Mouse (Mus musculus) cerebellum, adult 2 months (tissue): ENCODE data around the gene Agmo. TPM values are rescaled to one million over a fixed set of nuclear protein-coding genes. Genes with fewer than 3 reads are reported as not detected.
A peak's percentile ranks its signal among the peaks of the same experiment; 100 is the strongest.

Source experiments
- DNase-seq, 2 experiments: peaks; one replicate each; pipeline ENCODE4 v3.0.0; 2021
- H3K27ac ChIP-seq: fragments of 200-500 bp; 2 replicates; pipeline ENCODE4 v1.5.1; 2012; ENCODE audit warnings: low read length, control low read depth, inconsistent platforms; ENCODE audit not compliant: insufficient read depth
- H3K27me3 ChIP-seq: fragments of 200-500 bp; 2 replicates; pipeline ENCODE4 v1.6.1; 2012; ENCODE audit warnings: inconsistent platforms, mild to moderate bottlenecking, low read length, moderate library complexity; ENCODE audit not compliant: control insufficient read depth, insufficient read depth
- H3K4me1 ChIP-seq: fragments of 200-500 bp; 2 replicates; pipeline ENCODE4 v1.6.1; 2011; ENCODE audit warnings: low read length; ENCODE audit not compliant: control insufficient read depth, insufficient read depth
- H3K4me3 ChIP-seq: fragments of 200-500 bp; replicated peaks from 2 replicates; pipeline ENCODE3; 2011; ENCODE audit warnings: mild to moderate bottlenecking, low read depth, low read length, control low read depth; ENCODE audit not compliant: insufficient read depth
- CTCF ChIP-seq: fragments of 200-500 bp; IDR thresholded peaks from 2 replicates; pipeline ENCODE4 v1.5.1; 2011; ENCODE audit warnings: low read depth, mild to moderate bottlenecking, control low read depth, low read length, moderate library complexity, borderline replicate concordance; ENCODE audit not compliant: insufficient read depth
- POLR2A ChIP-seq: fragments of 200-500 bp; IDR thresholded peaks from 2 replicates; pipeline ENCODE4 v1.6.1; 2011; ENCODE audit warnings: low read length, control low read depth, borderline replicate concordance; ENCODE audit not compliant: insufficient read depth
- WGBS: fragments of 180-500 bp; shearing (Covaris S2); methylation state at CpG from one replicate; pipeline ENCODE4 v1.1.7; 2018; 5-methylcytosine and 5-hydroxymethylcytosine counted together
- polyA plus RNA-seq: library from polyadenylated mRNA; depleted of rRNA; stranded (reverse); fragments of >200 nt; gene quantifications from 2 replicates; pipeline ENCODE4 v1.2.3, GENCODE M21; 2012

Gene Agmo
- polyA plus RNA-seq, 1 experiment, result 5.4 TPM

GRCm38 (mm10) chr12:37449597-37449996, 208.2 kb downstream of the Agmo start:
- H3K27me3 ChIP-seq, result no peaks in the 10 kb centered on the region
- TF ChIP-seq POLR2A (no peak), CTCF (no peak)
- H3K4me3 ChIP-seq, result no peak overlapping the region
- no peak overlapping the region for H3K27ac ChIP-seq
- no peaks in the 10 kb centered on the region for H3K4me1 ChIP-seq
- WGBS, result 51% methylated on average over 2 of the region's 2 CpGs
- peak in 1 of 2 experiments; percentile 4 for DNase-seq

- H3K27ac ChIP-seq, result no peak overlapping the region
- TF ChIP-seq CTCF (peak; percentile 48; the same call in 1 of the 2 replicates), POLR2A (no peak)
- H3K4me1 ChIP-seq, result no peaks in the 10 kb centered on the region
- no peak overlapping the region for H3K4me3 ChIP-seq
- H3K27me3 ChIP-seq, result no peaks in the 10 kb centered on the region
- 20% methylated on average over 6 of the region's 6 CpGs for WGBS
- peak; percentile 31 to 35 for DNase-seq
Measured at GRCm38 (mm10) chr12:37450366-37451156, 209.1 kb downstream of the Agmo start.

- Histone ChIP-seq H3K4me1 (no peaks in the 10 kb centered on the region), H3K27me3 (no peaks in the 10 kb centered on the region), H3K4me3 (no peak overlapping the region), H3K27ac (no peak overlapping the region)
- no peak for TF ChIP-seq CTCF
- TF ChIP-seq POLR2A, result no peak
- no peak for DNase-seq
- 42% methylated on average over 5 of the region's 5 CpGs for WGBS
Measured at GRCm38 (mm10) chr12:37471631-37472030, 230.2 kb downstream of the Agmo start.

GRCm38 (mm10) chr12:37476849-37477248, 235.4 kb downstream of the Agmo start:
- DNase-seq, result no peak
- 98% methylated on average over 2 of the region's 2 CpGs for WGBS
- Histone ChIP-seq H3K27me3 (no peaks in the 10 kb centered on the region), H3K27ac (no peak overlapping the region), H3K4me3 (no peak overlapping the region), H3K4me1 (no peaks in the 10 kb centered on the region)
- TF ChIP-seq POLR2A, result no peak
- TF ChIP-seq CTCF, result no peak

- H3K27ac ChIP-seq, result no peak overlapping the region
- TF ChIP-seq CTCF (no peak), POLR2A (no peak)
- 51% methylated on average over 3 of the region's 3 CpGs for WGBS
- no peak for DNase-seq
- no peaks in the 10 kb centered on the region for H3K4me1 ChIP-seq
- H3K27me3 ChIP-seq, result no peaks in the 10 kb centered on the region
- H3K4me3 ChIP-seq, result no peak overlapping the region
Measured at GRCm38 (mm10) chr12:37487991-37488390, 246.6 kb downstream of the Agmo start.

DNA sequence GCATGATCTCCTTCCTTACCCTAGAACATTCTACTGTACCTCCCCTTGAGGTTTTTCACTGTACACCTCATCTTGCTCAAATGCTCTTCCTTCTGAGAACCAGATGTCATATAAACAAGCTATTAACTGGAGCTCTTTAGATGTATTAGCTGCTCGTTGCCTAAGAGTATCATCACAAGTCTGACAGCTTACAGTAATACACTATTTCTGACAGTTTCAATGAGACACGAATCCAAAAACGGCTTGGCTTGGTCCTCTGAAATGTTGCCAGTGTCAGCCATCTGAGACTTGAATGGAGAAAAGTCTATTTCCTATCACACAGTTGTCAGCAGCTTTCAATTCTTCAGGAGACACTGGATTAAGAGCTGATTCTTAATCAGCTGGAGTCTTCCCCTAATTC, 257.4 kb downstream of the Agmo start:
- Histone ChIP-seq H3K4me3 (no peak overlapping the region), H3K27ac (no peak overlapping the region), H3K27me3 (no peaks in the 10 kb centered on the region), H3K4me1 (no peaks in the 10 kb centered on the region)
- DNase-seq, result no peak
- TF ChIP-seq CTCF (no peak), POLR2A (no peak)
- WGBS, result 7% methylated on average over 3 of the region's 3 CpGs

DNA sequence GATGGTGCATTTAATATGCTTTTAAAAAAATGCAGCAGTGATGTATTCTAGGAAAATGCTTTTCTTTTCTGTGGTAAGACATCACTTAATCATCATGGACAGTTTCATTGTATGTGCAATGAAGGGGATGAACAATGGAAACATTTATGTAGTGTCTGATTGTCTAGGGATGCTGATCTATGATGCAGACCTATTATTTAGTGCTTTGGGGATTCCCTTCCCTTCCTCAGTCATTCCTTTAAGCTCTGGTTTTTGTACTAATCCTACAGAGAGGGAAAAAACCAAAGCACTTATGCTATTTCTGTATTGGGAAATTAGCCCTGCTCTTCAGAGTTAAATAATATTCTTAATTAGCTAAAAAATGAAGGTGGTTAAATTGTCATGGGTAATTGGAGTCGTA, 266.0 kb downstream of the Agmo start:
- TF ChIP-seq POLR2A, result no peak
- TF ChIP-seq CTCF, result no peak
- H3K4me1 ChIP-seq, result no peaks in the 10 kb centered on the region

DNA sequence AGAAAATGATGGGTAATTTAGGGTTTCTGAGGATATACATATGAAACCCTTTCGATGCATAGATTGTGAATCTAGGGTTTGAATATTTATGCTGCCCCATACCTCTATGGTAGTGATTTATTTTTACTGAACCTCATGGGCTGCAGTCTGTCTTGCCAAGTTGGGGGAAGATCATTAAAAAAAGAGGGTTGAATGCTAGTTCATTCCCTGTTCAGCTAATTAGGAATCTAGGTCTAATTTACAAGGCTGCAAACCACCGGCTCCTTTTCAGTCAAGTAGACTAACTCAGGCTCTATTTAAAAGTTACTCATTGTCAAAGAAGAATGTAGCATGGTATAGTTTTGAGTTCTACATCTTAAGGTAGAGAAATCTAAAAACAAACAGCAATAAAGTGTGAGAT, 266.4 kb downstream of the Agmo start:
- Histone ChIP-seq H3K4me1 (no peaks in the 10 kb centered on the region), H3K27me3 (no peaks in the 10 kb centered on the region), H3K4me3 (no peak overlapping the region), H3K27ac (no peak overlapping the region)
- no peak for DNase-seq
- 94% methylated on average over 2 of the region's 2 CpGs for WGBS
- no peak for TF ChIP-seq POLR2A
- TF ChIP-seq CTCF, result no peak

More for the DNA sequence above, 266.0 kb downstream of the Agmo start:
- no peak overlapping the region for H3K27ac ChIP-seq
- H3K4me3 ChIP-seq, result no peak overlapping the region
- 63% methylated on average over 1 of the region's 1 CpGs for WGBS
- no peak for DNase-seq
- no peaks in the 10 kb centered on the region for H3K27me3 ChIP-seq
